Mouse (Mus musculus) cerebellum, postnatal 25 days (tissue): Measurements from ENCODE around the gene Mrpl43.

Experiments used
- DNase-seq, 2 experiments: peaks; one replicate each; pipeline ENCODE4 v3.0.0; 2021; ENCODE audit warnings: mixed read lengths in 2 of 2

Mrpl43 gene

DNA sequence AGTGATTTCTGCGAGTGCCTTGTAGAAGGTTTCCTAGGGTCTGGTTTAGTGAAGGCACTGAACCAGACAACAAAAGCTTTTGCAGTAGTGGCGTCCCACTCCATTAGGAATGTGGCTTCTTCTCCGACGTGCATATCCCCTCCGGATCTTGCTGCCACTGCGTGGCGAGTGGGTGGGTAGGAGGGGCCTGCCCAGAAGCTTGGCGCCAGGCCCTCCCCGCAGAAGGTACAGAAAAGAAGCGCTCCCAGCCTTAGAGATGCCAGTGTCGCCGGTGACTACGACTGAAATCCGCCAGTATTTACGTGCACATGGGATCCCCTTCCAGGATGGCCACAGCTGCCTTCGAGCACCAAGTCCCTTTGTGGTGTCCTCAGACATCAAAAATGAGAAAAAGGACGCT, 779 bp upstream of the Mrpl43 start:
- DNase-seq, result peak in 1 of 2 experiments; percentile 32

DNA sequence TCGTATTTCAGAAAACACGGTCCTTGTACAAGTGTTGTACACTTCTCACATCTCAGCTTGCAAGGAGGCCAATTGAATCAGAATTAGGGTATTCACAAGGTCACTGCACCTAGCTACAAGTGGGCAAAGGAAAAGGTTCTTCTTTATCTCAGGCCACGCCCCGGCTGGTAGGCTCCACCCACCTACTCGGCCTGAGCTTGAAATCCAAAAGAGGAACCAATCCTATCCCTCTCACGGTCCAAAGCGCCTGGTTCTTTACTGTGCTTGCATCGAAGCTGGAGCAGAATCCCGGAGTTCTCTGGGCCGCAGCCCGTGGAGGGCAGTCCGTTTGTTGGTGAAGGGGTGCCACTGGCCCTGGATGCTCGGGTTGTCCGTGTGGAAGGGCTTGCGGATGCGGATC, 798 bp downstream of the Mrpl43 start, which contains the start of gene Twnk:
Twnk (plus strand) TSS at position 220 of the 400 bp plus-strand sequence.
- DNase-seq, result no peak

DNA sequence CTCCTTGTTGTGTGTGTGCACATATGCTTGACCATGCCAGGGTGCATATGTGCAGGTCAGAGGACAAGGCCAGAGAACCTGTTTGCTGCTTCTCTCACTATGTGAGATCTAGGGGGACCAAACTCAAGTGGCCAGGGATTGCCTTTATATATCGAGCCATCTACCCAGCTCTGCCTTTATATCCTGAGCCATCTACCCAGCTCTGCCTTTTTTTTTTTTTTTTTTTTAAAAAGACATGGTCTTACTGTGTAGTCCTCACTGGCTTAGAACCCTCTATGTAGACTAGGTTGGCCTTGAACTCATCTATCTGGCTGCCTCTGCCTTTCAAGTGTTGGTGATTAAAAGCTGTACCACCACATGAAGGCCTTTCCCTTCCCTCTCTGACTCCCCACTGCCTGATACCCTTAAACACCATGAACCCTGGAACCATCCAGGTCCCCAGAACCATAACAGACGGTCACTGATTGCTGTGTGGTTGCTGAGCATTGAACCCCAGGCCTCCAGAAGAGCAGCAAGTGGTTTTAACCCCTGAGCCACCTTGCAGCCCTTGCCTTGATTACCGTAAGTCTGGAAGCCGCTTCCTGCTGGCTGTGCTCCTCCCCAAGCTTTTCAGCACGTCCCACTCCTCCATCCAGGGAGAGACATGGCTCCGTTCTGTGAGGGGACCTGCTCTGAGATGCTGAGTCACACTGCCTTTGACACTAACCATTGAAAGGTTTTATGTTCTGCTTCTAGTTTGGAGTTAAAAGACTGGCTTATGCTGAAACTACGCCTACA, 2.3 kb downstream of the Mrpl43 start:
- no peak for DNase-seq

DNA sequence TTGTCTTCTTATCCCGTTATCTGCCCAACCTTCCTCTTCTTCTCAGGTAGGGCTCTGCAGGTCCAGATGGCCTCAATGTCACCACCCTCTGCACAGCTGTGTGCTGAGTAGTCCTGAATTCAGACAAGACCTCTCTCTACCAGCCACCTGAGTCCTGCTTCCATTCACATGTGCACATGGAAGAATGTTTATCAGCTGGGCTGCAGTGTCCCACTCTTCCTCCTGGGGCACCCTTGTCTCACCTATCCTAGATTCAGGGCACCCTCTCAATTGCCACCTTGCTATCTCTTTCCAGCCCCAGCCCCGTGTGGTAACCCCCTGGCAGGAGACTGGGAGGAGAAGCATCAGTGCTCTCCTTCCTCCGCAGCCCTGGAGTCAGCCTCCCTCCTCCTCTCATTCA, 3.9 kb downstream of the Mrpl43 start:
- DNase-seq, result no peak

DNA sequence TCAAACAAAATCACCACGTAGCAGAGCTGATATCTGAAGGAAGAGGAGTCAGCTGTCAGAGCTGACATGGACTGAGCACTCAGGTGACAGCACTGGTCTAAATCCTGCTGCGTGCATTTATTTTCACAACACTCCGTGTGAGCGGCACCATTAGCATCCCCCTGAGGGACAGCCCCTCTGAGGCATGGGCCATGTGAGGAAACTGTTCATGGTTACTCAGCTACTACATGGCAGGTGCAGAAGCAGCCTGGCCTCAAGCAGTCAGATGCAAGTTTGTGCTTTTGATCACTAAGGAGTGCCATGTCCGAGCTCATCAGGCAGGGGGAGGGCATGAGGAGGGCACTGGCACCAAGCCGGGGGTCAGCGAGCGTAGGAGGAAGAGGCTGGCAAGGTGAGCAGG, 6.6 kb downstream of the Mrpl43 start:
- DNase-seq, result no peak

DNA sequence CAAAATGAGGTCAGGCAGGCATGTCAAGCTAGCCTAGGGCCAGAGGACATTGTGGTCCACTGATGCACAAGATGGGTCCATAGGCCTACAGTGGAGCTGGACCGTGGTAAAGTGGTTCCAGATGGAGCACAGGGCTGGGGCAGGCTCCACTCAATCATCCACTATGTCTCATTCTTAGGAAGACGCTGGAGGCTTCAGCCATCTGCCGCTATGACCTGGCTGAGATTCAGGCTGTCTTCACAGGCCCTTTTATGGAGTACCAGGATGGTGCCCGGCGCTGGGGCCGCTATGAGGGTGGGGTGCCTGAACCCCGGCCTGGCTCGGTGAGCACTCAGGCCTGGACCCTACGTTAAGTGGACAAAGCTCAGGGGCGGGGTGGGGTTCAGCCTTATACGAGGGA, 8.5 kb downstream of the Mrpl43 start:
- peak in 1 of 2 experiments; percentile 50 for DNase-seq

DNA sequence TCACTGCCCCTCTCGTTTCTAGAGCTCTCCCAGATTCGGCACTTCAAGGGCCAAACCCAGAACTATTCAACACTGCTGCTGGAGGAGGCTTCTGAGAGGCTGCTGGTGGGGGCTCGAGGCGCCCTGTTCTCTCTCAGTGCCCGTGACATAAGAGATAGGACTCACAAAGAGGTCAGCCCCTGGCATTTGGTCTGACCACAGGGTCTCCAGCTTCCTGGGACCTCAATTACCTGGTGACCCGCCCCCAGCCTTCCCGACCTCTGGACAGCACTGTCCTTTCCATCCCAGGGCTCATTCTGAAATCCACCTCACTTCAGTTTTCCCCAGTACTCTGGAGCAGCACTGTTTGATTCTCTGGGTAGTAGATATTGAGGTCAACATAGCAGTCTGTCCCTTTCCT, 13.5 kb downstream of the Mrpl43 start:
- no peak for DNase-seq

DNA sequence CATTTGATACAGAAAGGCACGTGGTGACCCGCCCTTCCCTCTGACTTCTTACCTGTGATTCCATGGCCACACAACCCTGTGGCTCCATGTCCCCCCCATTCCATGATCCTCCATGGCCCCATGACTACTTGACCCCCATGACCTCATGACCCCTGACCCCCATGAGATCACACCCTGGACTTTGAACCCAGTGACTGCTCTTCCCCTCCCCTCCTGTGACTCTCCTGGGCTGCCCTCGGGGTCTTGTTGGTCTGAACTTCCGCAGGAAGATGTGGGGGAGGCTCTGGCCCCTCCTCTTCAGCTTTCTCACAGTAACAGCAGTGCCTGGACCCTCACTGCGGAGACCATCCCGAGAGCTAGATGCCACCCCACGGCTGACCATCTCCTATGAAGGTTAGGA, 14.0 kb downstream of the Mrpl43 start:
- DNase-seq, result peak in 1 of 2 experiments; percentile 4

DNA sequence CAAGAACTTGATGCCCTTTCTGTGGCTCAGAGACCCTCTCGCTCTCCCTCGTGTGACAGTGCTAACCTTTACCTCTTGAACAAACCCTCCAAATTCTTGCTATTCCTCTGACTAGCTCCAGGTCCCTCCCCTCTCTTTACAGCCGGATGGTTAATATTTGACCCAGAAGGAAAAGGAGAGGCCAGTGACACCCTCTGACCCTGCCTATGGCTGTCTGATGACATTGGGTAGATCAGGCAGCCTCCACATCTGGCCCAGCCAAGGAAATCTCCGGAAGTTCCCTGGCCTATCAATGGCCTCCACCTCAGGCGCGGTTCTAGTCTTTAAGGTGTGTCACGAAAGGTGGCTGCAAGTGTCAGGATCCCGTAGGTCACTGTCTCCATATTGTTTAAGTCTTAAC, 15.2 kb downstream of the Mrpl43 start:
- DNase-seq, result no peak

DNA sequence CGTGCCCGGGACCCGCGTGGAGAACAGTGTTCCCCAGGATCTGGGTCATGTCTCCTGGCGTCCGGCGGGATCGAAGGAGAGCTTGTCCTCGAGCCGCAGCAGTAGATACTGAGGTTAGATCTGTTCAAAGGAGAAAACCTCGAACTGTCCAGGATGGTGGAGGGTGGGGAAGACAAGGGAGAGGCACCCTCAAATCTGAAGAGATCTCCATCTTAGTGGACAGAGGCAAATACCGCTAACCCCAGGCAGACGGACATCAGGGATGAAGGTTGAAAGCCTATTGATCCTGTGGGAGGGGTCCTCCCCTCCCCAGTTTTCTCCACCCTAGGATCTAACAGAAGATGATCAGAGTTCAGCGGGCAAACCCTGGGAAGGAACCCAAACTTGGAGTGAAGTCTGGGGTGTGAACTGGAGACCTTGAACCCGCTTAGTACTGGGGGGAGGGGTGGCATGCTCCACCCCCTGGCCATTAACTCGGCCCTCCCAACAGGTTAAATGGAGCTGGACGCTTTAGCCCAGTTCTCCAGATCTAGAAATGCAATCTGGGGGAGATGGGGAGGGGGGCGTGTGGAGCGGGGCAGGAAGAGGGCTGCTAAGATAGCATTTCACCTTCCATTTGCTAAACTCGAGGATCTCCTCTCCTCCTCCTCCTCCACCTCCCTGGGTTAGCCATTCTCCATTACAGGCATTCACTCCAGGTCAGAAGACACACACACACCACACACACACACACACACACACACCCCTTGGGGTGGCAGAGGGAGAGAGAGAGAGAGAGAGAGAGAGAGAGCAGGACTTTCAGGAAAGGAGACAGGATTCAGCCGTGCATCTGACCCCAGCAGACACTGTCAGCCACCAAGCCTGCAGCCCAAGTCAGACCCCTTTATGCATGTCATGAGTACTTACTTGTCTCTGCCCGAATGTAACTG, 16.4 kb downstream of the Mrpl43 start:
- DNase-seq, result peak in 1 of 2 experiments; percentile 58

DNA sequence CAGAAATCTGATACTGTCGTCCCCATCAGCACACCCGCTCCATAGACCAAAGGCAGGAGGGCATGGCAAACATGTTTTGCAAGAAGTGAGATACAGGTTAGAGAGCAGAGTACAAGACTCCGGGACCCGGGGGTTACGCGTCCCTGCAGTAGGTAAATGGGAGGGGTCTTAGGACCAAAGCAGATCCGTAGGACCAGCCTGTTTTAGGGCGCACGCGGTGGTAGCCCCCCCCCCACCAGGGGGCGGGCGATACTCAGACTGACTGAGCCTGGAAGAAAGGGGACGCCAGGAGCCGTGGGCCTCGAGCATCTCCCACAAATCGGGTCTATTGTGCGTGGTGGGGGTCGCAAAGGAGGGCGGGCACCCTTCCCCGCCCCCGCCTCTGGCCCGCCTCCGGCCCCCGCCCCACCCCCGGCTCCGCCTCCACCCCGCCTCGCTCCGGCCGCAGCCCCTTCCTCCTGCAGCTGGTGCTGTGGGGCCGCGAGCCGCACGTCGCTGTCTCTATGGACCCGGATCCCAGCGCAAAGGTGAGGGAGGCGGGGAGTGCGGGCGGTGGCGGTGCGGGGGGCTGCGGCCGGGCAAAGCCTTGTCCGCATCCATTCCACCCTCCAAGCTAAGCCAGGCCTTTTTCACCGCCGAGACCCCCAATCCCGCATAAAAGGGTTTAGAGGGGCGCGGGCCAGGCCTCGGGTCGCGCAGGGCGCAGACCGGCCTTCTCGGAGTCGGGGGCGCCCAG, 17.2 kb downstream of the Mrpl43 start, which contains the start of gene Sema4g:
Sema4g (plus strand) TSS at position 271 of the 736 bp plus-strand sequence.
- peak; percentile 63 to 70 for DNase-seq

DNA sequence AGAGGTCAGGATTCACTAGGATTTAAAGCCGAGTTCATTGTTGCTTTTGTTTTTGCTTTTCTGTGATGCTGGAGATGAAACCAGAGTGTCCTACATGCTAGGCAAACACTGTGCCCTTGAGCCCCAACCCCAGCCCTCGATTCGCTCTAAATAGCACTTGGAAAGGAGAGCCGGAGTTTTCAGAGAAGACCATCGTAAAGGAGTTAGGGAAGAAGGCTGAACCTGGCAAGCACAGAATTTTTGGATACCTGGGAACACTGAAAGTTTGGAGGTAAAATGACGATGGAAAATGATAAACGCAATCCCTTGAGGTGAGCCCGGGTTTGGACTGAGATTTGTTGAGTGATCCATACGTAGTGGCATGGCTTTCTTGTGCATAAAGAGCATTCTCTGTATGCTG, 17.9 kb downstream of the Mrpl43 start:
- DNase-seq, result no peak

DNA sequence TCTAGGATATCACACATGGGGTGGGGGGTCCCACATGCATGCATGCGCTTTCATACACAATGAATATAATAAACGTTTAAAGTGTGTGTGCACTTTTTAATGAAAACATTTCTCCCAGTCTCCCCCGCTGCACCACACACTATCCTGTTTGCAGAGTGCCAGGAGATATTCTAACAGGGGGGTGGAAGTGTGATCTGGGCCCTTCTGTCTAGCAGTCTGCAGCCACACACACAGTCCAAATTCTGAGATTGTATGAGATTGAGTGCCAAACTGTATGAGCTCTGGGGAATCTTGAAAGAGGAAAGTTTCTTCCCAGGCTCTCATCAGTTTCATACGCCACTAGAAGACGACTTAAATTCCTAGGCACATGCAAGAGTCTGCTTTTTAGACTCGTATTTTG, 18.4 kb downstream of the Mrpl43 start:
- DNase-seq, result no peak

DNA sequence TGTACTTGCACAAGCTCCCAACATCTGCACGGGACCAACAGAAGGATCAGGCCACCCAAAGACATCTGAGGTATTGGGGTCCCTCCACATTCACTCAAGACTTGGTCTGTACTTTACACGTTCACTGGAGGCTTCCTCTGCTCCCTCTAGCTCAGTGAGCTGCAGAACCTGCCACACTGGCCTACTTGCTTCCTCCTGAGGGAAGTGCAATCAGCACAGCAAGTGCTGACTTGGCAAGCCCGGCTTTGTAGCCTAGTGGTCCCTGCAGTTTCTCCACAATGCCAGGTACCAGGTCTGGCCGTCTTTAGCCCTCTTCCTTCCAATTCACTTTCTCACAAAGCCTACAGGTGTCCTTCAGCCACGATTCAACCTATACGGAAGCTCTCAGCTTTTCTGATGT, 19.2 kb downstream of the Mrpl43 start:
- DNase-seq, result no peak

DNA sequence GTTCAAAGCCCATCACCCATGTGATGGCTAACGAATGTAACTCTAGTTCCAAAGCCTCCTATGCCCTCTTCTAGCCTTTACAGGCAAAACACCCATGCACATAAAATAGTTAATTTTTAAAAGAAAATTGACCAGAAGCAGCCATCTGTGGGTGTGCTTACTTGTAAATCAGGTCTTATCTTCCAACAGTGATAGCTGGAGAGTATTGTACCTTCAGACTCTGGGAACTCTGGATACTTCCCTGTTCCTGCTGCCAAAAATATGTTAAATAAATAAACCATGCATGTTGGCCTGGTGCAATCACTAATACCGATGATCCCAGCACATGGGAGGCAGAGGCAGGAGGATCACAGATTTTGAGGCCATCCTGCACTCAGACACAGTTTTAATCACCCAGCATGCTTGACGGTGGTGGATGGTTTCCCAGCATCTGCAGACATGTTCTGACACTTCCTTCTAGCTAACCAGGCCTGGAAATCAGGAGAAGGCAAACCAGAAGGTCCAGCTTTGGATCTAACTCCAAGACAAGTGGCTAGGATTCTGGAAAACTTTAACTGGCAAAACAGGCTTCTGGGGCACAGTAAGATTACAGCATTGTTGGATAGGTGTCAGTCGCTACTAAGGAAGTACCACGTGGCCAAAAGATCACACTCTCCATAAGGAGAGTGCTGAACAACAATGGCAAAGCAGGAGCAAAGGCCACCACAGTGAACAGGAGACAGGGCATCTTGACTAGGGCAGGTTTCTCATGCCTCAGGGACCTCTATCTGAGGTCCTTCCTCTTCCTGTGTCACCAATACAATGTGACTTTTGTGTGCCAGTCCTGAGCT, 20.9 kb downstream of the Mrpl43 start:
- DNase-seq, result no peak

DNA sequence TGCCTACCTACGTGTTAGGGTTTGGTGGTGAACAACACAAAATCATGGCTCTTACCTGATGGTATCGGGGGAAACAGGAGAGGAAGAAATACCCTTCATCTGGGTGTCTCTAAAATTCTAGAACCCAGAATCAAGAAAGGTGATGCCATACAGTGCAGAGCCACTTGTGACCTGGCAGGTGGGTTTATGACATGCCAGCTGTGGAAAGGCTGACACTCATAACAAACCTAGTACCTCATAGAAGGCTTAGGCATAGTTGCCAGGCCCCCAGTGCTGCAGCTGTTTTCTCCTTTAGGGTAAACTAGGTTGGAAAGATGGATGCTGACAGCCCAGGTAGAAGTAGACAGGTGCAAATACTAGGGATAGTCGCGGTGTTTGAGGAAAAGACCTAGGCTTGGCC, 21.8 kb downstream of the Mrpl43 start:
- no peak for DNase-seq

DNA sequence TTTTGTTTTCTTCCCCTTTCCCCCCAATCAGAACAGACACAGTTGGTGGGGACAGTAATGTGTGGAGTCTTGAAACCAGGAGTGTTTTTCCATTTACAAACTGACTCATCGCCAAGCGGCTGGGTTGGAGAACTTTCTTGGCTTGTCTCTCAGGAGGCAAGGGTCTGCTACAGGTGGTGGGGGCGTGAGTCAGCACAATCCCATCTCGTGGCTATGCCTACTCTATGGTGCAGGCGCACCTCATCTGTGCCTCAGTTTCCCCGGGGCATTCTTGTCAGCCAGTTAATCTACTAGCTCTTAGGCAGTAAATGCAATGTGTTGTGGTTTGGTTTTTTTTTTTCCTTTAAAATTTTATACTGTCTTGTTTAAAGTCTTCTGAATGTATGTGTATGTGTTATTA, 22.9 kb downstream of the Mrpl43 start:
- peak in 1 of 2 experiments; percentile 9 for DNase-seq

DNA sequence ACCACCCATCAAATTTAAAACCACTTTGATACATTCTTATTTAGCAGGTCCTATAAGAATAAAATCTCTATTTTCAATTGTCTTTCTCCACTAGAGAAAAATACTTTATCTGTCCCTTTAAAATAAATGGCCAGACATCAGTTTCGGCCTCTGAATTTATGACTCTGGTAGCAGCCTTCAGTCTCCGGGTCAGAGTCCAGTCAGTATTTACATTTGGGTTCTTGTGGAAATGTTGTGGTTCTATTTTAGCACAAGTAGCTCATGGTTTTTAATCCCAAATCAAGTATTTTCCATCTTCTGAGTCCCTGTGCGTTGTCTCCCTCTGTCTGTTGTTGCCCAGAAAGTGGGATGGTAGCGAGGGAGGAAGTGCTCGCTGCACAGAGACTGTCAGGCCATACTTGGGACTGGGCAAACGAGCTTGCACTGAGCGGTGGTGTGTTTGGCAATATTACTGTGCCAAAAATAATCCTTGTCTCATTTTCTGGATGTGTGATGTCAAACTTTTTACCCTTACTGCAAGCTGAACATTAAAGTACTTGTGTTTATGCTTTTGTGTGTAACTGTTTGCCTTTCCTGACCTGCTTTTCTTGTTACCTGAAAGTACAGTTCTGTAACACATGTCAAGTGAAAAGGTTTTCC, 23.6 kb downstream of the Mrpl43 start:
- DNase-seq, result no peak

DNA sequence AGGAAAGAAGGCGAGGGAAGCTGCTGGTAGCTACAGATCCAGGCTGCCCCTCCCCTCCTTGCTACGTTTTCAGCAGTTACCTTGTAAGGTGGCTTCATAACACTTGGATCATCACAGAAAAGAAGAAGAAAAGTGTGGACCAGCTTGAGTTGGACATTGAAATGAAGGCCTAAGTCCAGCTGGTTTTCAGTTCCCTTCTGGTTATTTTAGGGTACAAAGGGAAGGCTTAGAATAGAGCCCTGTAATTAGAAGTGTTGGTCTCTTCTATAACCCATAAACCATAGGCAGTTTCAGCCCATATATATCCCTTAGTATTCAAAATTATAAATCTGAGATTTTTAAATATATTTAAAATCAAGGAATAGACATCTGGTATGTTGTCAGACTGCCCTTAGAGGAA, 25.5 kb downstream of the Mrpl43 start:
- DNase-seq, result no peak

DNA sequence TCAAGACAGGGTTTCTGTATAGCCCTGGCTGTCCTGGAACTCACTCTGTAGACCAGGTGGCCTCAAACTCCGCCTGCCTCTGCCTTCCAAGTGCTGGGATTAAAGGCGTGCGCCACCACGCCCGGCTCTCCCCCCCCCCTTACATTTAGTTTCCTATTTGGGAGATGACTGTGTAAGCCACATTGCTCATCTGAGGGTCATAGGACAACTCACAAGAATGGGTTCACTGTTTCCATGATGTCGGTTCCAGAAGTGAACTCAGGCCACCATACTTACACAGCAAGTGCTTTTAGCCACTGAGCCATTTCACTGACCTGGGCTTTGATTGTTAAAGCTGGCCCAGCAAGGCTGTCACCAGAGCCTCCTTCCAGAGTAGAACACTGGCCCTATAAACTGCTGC, 29.1 kb downstream of the Mrpl43 start:
- DNase-seq, result no peak

DNA sequence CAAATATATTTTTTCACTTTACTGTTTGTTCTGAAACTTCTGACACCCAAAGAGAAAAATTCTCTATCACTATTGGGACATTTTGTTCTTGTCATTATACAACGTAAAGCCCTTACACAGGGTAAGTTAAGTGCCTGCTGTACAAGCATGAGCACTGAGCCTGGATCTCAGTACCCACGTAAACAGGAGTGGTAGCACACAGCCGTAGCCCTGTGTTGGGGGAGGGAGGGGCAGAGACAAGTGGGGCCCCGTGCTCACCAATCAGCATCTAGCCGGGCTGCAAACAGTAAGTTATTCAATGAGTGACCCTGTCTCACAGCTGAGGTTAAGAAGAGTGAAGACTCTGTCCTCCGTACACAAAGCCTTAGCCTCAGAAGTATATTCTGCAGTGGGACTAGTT, 29.6 kb downstream of the Mrpl43 start:
- no peak for DNase-seq

DNA sequence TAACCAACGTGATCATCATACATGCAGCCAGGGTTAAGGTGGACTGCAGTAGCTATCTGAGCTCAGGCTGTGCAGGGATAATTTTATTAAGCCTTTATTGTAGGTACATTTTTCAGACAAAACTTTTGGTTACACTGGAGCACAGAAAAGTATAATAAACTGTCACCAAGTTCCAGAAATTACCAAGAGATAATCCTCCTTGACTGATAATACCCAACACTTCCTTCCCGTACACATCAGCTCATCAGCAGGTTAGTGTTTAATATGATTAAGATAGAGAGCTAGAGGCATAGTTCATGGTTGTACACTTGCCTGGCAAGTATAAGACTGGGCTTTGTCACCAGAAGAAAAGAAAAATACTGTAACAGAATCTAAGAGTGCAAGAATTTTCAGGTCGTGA, 37.9 kb downstream of the Mrpl43 start:
- DNase-seq, result no peak
